Mouse (Mus musculus): Measurements from ENCODE around the gene Plbd1. TPM values are rescaled to one million over a fixed set of nuclear protein-coding genes. Genes with fewer than 3 reads are reported as not detected.

The Plbd1 gene
- polyA plus RNA-seq, 1 experiment from 2014 or later = 2.9 TPM

DNA sequence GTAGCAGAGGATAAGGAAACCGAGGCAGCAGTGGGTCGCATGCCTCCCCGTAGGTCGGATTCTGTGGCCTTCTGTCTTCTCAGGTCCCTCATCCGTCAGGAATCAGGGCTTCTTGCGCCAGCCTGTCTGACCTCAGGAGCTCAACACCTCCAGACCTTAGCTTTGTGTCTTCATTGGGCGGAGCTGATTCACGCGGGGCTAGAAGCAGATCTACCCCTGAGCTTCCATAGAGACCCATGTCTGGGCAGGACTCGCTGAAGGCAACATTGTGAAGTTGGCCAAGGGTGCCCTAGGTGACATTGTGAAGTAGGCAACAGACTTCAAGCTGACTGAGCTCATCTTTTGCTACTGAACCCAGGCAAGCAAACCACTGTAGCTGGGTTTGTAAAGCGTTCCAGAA, 335 bp upstream of the Plbd1 start:
- H3K4me2 ChIP-seq = peak overlapping the region; percentile 68
- ATAC-seq (ENCODE audit: insufficient read depth) (no peak), DNase-seq (no peak)
- H3K9me3 ChIP-seq (ENCODE audit: low read depth, low read length) = no peaks in the 10 kb centered on the region
- H3K4me1 ChIP-seq (ENCODE audit: insufficient read depth) = no peaks in the 10 kb centered on the region
- H3K4me3 ChIP-seq (ENCODE audit: low read depth, low read length) = peak overlapping the region; percentile 38
- H3K9ac ChIP-seq = no peak overlapping the region
- peaks cover 21% of the 10 kb centered on the region for H3K27me3 ChIP-seq (ENCODE audit: insufficient read depth, low read length)
- TF ChIP-seq CTCF (IDR thresholded peaks at IDR 0.05; ENCODE audit: low read depth) = no peak
- WGBS = 25% methylated on average over 11 of the region's 11 CpGs
- no peaks in the 10 kb centered on the region for H3K36me3 ChIP-seq (ENCODE audit: insufficient read depth)
- no peak overlapping the region for H3K27ac ChIP-seq (ENCODE audit: low read depth)

DNA sequence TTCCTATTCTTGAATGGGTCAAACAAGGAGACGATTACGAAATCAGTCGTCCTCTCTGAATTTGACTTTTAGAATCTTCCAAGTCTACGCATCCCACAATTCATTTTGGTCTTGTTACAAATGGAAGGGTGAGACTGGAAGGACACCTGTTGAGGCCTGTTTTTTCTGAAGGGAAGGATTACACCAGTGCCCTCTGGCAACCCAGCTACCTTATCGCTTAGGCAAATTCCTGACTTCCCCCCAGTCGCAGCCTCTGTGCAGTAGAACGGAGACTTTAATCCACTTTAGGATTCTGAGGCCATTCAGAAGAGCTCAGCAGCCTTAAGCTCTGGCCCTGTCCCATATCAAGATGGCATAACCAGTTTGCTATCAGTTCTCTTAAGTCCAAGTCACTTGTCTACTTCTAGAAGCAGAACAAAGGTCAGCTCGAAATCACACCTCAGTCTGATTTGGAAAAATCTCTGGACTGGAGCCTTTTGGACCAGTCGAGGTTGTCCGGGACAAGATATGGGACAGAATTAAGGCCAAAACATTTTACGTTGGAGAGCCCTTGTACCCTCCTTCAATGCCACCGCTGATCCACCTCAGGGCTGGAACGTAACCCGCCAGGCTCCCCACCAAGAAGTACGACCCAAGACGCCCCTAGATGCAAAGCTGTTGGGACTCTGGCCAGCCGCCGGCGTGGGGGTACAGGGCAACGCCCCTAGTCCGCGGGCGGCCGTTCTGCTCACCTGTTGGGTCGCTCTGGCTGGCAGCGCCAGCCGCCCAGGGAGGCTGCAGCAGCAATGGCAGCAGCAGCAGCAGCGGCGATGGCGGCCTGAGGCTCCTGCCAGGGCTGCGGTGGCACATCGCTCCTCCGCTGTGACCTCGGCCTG, 660 bp downstream of the Plbd1 start:
- peak overlapping the region; percentile 39 for H3K9ac ChIP-seq
- no peaks in the 10 kb centered on the region for H3K4me1 ChIP-seq (ENCODE audit: insufficient read depth)
- H3K27me3 ChIP-seq (ENCODE audit: insufficient read depth, low read length) = peaks cover 21% of the 10 kb centered on the region
- peak overlapping the region; percentile 38 for H3K4me3 ChIP-seq (ENCODE audit: low read depth, low read length)
- no peaks in the 10 kb centered on the region for H3K9me3 ChIP-seq (ENCODE audit: low read depth, low read length)
- no peak for ATAC-seq (ENCODE audit: insufficient read depth)
- DNase-seq = no peak
- WGBS = 17% methylated on average over 34 of the region's 34 CpGs
- no peaks in the 10 kb centered on the region for H3K36me3 ChIP-seq (ENCODE audit: insufficient read depth)
- H3K27ac ChIP-seq (ENCODE audit: low read depth) = no peak overlapping the region
- no peak for TF ChIP-seq CTCF (IDR thresholded peaks at IDR 0.05; ENCODE audit: low read depth)
- peak overlapping the region; percentile 68 for H3K4me2 ChIP-seq

DNA sequence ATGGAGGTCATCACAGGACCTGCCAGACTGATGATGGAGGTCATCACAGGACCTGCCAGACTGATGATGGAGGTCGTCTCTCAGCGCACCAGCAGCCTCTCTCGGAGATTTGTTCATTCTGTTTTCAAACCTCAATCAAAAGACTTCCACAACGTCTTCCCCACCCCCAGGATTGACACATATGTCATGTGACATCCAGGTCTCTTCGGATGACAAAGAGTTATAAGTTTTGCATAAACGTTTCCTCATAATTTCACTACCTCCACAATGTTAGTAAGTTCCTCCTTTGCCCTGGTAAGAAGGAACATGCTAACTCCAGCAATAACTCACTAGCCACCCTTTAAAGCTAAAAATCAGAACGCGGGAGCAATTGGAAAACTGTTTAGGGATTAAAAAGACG, 2.5 kb downstream of the Plbd1 start:
- Histone ChIP-seq H3K4me2 (no peak overlapping the region), H3K27ac (ENCODE audit: low read depth) (no peak overlapping the region), H3K4me3 (ENCODE audit: low read depth, low read length) (no peak overlapping the region), H3K9ac (no peak overlapping the region), H3K27me3 (ENCODE audit: insufficient read depth, low read length) (peaks cover 21% of the 10 kb centered on the region), H3K4me1 (ENCODE audit: insufficient read depth) (no peaks in the 10 kb centered on the region), H3K36me3 (ENCODE audit: insufficient read depth) (no peaks in the 10 kb centered on the region), H3K9me3 (ENCODE audit: low read depth, low read length) (no peaks in the 10 kb centered on the region)
- DNase-seq = no peak
- no peak for ATAC-seq (ENCODE audit: insufficient read depth)
- 88% methylated on average over 9 of the region's 9 CpGs for WGBS
- no peak for TF ChIP-seq CTCF (IDR thresholded peaks at IDR 0.05; ENCODE audit: low read depth)

DNA sequence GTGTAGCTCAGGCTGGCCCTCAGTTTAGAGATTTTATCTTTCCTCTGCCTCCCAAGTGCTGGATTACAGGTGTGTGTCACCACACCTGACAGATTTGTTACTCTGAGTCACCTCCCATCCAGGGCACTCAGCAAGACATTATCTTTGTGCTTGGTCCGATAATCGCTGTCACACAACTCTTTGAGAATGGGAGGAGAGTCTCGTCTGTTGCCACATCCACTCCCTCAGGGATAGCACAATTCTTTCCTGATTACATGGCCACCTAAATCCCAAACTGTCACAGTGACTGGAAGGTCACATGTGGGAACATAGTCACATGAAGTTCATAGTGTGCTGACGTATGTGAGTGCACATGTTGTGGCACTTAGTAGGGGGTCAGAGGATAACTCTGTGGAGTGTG, 3.4 kb downstream of the Plbd1 start:
- H3K9me3 ChIP-seq (ENCODE audit: low read depth, low read length) = no peaks in the 10 kb centered on the region
- peaks cover 21% of the 10 kb centered on the region for H3K27me3 ChIP-seq (ENCODE audit: insufficient read depth, low read length)
- H3K9ac ChIP-seq = no peak overlapping the region
- no peak overlapping the region for H3K4me3 ChIP-seq (ENCODE audit: low read depth, low read length)
- TF ChIP-seq CTCF (IDR thresholded peaks at IDR 0.05; ENCODE audit: low read depth) = no peak
- no peak overlapping the region for H3K27ac ChIP-seq (ENCODE audit: low read depth)
- no peaks in the 10 kb centered on the region for H3K4me1 ChIP-seq (ENCODE audit: insufficient read depth)
- ATAC-seq (ENCODE audit: insufficient read depth) = no peak
- no peak for DNase-seq
- WGBS = 78% methylated on average over 4 of the region's 4 CpGs
- no peaks in the 10 kb centered on the region for H3K36me3 ChIP-seq (ENCODE audit: insufficient read depth)
- no peak overlapping the region for H3K4me2 ChIP-seq

DNA sequence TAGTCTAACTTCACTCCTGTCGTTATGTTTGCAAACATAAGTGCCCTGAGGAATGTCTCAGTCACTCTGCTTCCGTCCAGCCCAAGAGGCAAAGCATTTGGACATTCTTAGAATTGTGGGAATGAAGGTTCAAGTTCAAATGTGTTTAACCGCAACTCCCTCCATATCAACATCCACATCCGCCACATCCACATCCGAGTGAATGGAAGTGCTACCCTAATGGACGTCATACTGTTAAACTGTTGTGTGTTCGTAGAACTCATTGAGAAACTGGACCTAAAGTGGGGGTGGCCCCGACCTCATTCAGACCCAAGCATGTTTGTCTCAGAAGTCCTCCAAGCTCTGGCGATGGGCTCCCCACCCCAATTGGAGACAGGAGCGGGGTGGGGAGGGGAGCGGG, 5.9 kb downstream of the Plbd1 start:
- H3K36me3 ChIP-seq (ENCODE audit: insufficient read depth) = no peaks in the 10 kb centered on the region
- H3K9me3 ChIP-seq (ENCODE audit: low read depth, low read length) = no peaks in the 10 kb centered on the region
- no peak overlapping the region for H3K9ac ChIP-seq
- peak overlapping the region; percentile 33; the same call in 1 of the 2 replicates for H3K4me2 ChIP-seq
- TF ChIP-seq CTCF (IDR thresholded peaks at IDR 0.05; ENCODE audit: low read depth) = no peak
- DNase-seq = no peak
- H3K27me3 ChIP-seq (ENCODE audit: insufficient read depth, low read length) = peaks cover under 1% of the 10 kb centered on the region; the same call in 1 of the 2 replicates
- ATAC-seq (ENCODE audit: insufficient read depth) = no peak
- H3K27ac ChIP-seq (ENCODE audit: low read depth) = no peak overlapping the region
- 57% methylated on average over 11 of the region's 11 CpGs for WGBS
- H3K4me1 ChIP-seq (ENCODE audit: insufficient read depth) = no peaks in the 10 kb centered on the region
- no peak overlapping the region for H3K4me3 ChIP-seq (ENCODE audit: low read depth, low read length)

DNA sequence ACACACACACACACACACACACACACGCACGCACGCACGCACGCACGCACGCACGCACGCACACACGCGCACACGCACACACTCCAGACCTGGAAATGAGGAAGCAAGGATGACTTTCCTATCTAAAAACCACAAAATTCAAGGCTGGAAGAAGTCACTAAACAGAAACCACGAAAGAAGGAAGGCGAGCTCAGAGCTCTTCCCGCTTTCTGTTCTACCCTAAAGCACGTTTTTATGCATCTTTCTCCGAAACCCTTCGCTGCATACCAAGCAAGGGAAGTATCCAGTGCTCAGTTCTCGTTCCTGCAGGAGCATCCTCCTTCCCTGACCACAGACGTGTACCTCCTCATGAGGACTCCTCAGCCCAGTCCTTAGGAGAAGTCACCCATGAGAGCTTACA, 7.3 kb downstream of the Plbd1 start:
- ATAC-seq (ENCODE audit: insufficient read depth) = no peak
- no peaks in the 10 kb centered on the region for H3K27me3 ChIP-seq (ENCODE audit: insufficient read depth, low read length)

DNA sequence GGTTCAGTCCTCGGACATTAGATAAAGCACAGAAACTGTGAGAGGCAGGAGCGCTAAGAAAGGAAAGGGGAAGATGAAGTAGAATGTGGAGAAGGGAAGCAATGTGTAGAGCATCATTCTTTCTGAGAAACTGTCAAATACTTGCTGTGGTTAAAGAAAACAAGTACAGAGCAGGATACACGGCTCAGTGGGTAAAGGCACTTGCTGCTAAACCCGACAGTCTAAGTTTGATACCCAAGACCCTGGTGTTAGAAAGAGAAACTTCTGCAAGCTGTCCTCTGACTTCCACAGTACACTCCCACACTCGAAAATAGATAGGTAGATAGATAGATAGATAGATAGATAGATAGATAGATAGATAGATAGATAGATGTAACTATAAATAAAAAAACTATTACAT, 8.4 kb downstream of the Plbd1 start:
- Histone ChIP-seq H3K4me3 (ENCODE audit: low read depth, low read length) (no peak overlapping the region), H3K4me2 (no peak overlapping the region), H3K4me1 (ENCODE audit: insufficient read depth) (no peaks in the 10 kb centered on the region), H3K27ac (ENCODE audit: low read depth) (no peak overlapping the region), H3K9me3 (ENCODE audit: low read depth, low read length) (no peaks in the 10 kb centered on the region), H3K9ac (no peak overlapping the region), H3K36me3 (ENCODE audit: insufficient read depth) (no peaks in the 10 kb centered on the region), H3K27me3 (ENCODE audit: insufficient read depth, low read length) (no peaks in the 10 kb centered on the region)
- no peak for TF ChIP-seq CTCF (IDR thresholded peaks at IDR 0.05; ENCODE audit: low read depth)
- ATAC-seq (ENCODE audit: insufficient read depth) = no peak
- no peak for DNase-seq
- WGBS = 53% methylated on average over 5 of the region's 5 CpGs

More for the DNA sequence above, 7.3 kb downstream of the Plbd1 start:
- Histone ChIP-seq H3K36me3 (ENCODE audit: insufficient read depth) (no peaks in the 10 kb centered on the region), H3K27ac (ENCODE audit: low read depth) (no peak overlapping the region), H3K4me2 (no peak overlapping the region), H3K9me3 (ENCODE audit: low read depth, low read length) (no peaks in the 10 kb centered on the region), H3K4me3 (ENCODE audit: low read depth, low read length) (no peak overlapping the region), H3K9ac (no peak overlapping the region), H3K4me1 (ENCODE audit: insufficient read depth) (no peaks in the 10 kb centered on the region)
- WGBS = 92% methylated on average over 20 of the region's 20 CpGs
- no peak for TF ChIP-seq CTCF (IDR thresholded peaks at IDR 0.05; ENCODE audit: low read depth)
- DNase-seq = no peak
